Mouse (Mus musculus) bone marrow, adult 2 months (tissue): Measurements from ENCODE around the gene Catsper4.

Experiments
- CTCF ChIP-seq: fragments of 200-500 bp; IDR thresholded peaks from 2 replicates; pipeline ENCODE4 v1.5.1; 2011; ENCODE audit warnings: low read length, control low read depth; ENCODE audit not compliant: control insufficient read depth, insufficient read depth
- POLR2A ChIP-seq: fragments of 200-500 bp; IDR thresholded peaks from 2 replicates; pipeline ENCODE4 v1.6.1; 2011; ENCODE audit warnings: low read depth, mild to moderate bottlenecking, control low read depth, low read length, borderline replicate concordance; ENCODE audit not compliant: control insufficient read depth

GRCm38 (mm10) chr4:134186268-134186667, 40.9 kb downstream of the Catsper4 start:
- TF ChIP-seq POLR2A (no peak), CTCF (no peak)
